Mouse (Mus musculus) E14TG2a.4 (cell line): ENCODE data around the gene Mlip.
A peak's percentile ranks its signal among the peaks of the same experiment; 100 is the strongest.

Experiments
- H3K27me3 ChIP-seq: 2 replicates; pipeline ENCODE4 v1.6.1; 2014; ENCODE audit warnings: low read length, control low read depth; ENCODE audit not compliant: insufficient read depth
- H3K36me3 ChIP-seq: 2 replicates; pipeline ENCODE4 v1.6.1; 2014; ENCODE audit warnings: low read length, control low read depth; ENCODE audit not compliant: insufficient read depth
- H3K4me1 ChIP-seq: replicated peaks from 2 replicates; pipeline ENCODE4 v1.6.1; 2014; ENCODE audit warnings: low read depth, low read length, control low read depth
- H3K4me3 ChIP-seq: replicated peaks from 2 replicates; pipeline ENCODE4 v1.5.1; 2014; ENCODE audit warnings: mild to moderate bottlenecking, low read length
- H3K9me3 ChIP-seq: 2 replicates; pipeline ENCODE4 v1.6.1; 2014; ENCODE audit warnings: low read length, control low read depth
- CTCF ChIP-seq: conservative IDR thresholded peaks from 2 replicates; pipeline ENCODE4 v1.5.1; 2014; ENCODE audit warnings: low read length
- NANOG ChIP-seq: IDR thresholded peaks from 2 replicates; pipeline ENCODE4 v1.6.1; 2014; ENCODE audit warnings: borderline replicate concordance, low read length, mixed read lengths
- POU5F1 ChIP-seq: IDR thresholded peaks from 2 replicates; pipeline ENCODE4 v1.6.1; 2014; ENCODE audit warnings: low read length, borderline replicate concordance

Mlip gene

DNA sequence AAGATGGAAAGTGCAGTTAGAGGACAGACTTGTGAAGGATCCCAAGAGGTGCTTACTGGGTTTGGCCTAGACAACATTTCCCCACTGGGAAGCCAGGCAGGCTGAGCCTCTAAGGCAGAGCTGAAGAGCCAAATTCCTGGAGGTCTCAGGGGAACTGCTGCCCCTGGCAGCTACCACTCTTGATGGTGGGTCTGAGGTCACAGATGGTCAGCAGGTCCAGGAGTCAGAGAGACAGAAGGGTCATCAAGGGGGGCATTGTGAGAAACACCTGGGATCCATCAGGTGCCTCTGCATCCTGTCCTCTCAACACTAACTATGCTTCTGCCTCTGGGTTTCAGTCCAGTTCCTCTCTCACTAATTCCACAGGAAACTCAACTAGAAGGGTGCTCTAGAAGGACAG lies 10.1 kb upstream of the Mlip start:
- H3K4me3 ChIP-seq: no peak overlapping the region
- no peak for TF ChIP-seq CTCF
- no peak for TF ChIP-seq POU5F1
- no peak for TF ChIP-seq NANOG
- H3K4me1 ChIP-seq: no peaks in the 10 kb centered on the region
- H3K27me3 ChIP-seq: no peaks in the 10 kb centered on the region
- H3K9me3 ChIP-seq: no peaks in the 10 kb centered on the region
- no peaks in the 10 kb centered on the region for H3K36me3 ChIP-seq

DNA sequence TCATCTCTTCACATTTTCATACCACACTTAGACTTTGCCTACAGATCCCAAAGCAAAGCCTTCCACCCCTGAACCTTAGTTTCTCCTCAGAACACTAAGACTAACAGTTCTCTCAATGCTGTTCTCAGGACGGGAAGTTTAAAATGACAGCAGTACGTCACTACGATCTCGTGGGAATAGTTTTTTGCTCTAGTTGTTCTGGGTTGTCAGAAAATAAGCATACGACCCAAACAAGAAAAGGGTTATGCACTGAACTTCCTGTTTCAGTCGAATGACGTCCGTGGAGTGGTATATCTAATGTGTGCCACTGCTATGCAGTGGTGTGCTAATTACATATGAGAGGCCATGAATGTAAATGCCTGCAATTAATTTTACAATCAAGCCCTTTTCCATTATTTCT lies 7.9 kb upstream of the Mlip start:
- Histone ChIP-seq H3K9me3 (no peaks in the 10 kb centered on the region), H3K4me3 (no peak overlapping the region), H3K4me1 (no peaks in the 10 kb centered on the region; the same call in 1 of the 2 replicates), H3K36me3 (no peaks in the 10 kb centered on the region), H3K27me3 (no peaks in the 10 kb centered on the region)
- no peak for TF ChIP-seq POU5F1
- TF ChIP-seq CTCF: no peak
- TF ChIP-seq NANOG: no peak

DNA sequence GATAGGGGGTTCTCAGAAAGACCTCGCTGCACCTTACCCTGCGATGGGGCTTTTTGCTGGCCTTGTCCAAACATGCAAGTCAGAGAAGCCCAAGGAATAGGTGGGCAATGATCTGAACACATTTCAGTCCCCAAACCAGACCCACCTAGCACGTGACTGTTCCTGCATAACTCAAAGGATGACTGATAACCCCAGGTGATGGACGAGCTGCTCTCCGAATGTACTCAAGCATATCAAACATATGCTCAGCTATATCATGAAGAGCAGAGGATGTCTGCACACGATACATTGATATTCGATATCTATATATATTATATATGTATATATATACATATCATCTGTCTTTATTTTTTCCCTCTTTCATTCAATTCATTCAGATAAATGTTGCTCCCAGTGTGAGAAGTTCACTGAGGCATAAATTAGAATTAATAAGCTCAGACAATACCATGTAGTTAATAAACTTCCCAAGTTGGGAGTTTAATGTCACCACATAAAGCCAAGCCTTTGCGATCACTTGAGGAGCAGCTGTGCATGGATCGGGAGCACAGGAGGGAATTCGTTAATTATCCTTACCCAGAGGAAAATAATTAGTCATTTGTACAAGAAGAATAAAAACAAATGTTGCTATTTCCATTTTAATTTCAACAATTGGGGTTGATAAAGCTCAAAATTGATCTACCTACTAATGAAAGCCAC lies 6.7 kb upstream of the Mlip start:
- no peaks in the 10 kb centered on the region; the same call in 1 of the 2 replicates for H3K4me1 ChIP-seq

DNA sequence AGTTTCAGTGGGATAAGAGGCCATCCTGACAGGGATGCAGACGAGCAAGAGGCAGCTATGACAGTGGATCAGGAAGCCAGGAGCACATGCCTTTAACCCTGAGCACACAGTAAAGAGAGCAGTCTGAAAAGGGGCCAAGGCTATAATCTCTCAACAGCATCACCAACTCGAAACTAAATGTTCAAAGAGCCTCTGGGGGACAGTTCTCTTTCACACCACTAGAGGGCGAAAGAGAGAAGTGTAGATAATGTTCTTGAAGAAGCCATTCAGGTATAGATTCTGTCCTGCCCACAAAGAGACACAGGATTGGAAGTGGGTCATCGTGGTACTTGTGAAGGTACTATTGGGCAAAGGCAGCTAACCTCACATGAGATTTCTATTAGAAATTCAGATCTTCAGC lies 1.2 kb upstream of the Mlip start:
- H3K9me3 ChIP-seq: no peaks in the 10 kb centered on the region
- no peak overlapping the region for H3K4me3 ChIP-seq

More for the DNA sequence above, 6.7 kb upstream of the Mlip start:
- H3K36me3 ChIP-seq: no peaks in the 10 kb centered on the region
- no peak overlapping the region for H3K4me3 ChIP-seq
- TF ChIP-seq POU5F1 (no peak), NANOG (no peak), CTCF (no peak)
- H3K27me3 ChIP-seq: no peaks in the 10 kb centered on the region
- H3K9me3 ChIP-seq: no peaks in the 10 kb centered on the region

DNA sequence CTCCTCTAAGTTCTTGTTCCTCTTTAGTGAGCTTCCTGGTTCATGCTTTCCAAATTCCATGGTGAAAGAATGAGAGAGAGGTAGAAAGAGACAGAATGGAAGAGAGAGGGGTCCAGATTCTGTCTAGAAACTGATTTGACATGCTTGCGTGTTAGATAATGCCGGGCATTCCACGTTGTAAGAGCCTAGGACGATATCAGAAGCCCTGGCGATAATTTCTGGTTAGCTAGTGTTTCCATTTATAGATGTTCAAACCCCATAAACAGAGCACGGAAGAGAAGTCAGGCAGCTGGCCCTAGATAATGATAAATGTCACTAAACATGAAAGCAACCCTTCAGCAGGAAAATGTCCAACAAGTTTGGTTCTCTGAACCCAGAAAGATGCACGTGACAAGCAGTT lies 5.1 kb downstream of the Mlip start:
- H3K27me3 ChIP-seq: no peaks in the 10 kb centered on the region
- H3K4me1 ChIP-seq: no peaks in the 10 kb centered on the region
- no peaks in the 10 kb centered on the region for H3K9me3 ChIP-seq
- H3K36me3 ChIP-seq: no peaks in the 10 kb centered on the region
- H3K4me3 ChIP-seq: no peak overlapping the region
- TF ChIP-seq NANOG (no peak), POU5F1 (no peak), CTCF (no peak)

More for the DNA sequence above, 1.2 kb upstream of the Mlip start:
- Histone ChIP-seq H3K27me3 (no peaks in the 10 kb centered on the region), H3K4me1 (no peaks in the 10 kb centered on the region; the same call in 1 of the 2 replicates), H3K36me3 (no peaks in the 10 kb centered on the region)
- TF ChIP-seq POU5F1: no peak
- TF ChIP-seq CTCF: peak; percentile 93

DNA sequence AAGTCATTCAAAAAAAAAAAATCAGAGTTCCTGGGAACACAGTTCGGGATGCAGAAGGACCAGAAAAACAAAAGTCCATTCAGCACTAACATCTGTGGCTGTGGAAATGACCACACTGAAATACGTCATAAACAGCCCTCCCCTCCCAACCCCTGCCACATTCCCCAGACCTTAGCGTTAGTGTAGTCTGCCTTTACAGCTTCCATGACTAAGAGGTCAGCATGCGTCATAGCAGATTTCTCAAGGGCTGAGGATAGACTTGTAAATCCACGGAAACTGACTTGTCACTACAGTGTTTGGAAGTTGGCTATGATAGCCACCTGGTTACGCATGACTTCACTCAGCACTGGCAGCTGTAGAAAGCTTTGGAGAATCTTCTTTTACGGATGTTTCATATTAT lies 8.5 kb downstream of the Mlip start:
- Histone ChIP-seq H3K9me3 (no peaks in the 10 kb centered on the region), H3K4me3 (no peak overlapping the region), H3K36me3 (no peaks in the 10 kb centered on the region), H3K27me3 (no peaks in the 10 kb centered on the region), H3K4me1 (no peaks in the 10 kb centered on the region)
- TF ChIP-seq CTCF: no peak
- TF ChIP-seq POU5F1: no peak
- TF ChIP-seq NANOG: no peak

DNA sequence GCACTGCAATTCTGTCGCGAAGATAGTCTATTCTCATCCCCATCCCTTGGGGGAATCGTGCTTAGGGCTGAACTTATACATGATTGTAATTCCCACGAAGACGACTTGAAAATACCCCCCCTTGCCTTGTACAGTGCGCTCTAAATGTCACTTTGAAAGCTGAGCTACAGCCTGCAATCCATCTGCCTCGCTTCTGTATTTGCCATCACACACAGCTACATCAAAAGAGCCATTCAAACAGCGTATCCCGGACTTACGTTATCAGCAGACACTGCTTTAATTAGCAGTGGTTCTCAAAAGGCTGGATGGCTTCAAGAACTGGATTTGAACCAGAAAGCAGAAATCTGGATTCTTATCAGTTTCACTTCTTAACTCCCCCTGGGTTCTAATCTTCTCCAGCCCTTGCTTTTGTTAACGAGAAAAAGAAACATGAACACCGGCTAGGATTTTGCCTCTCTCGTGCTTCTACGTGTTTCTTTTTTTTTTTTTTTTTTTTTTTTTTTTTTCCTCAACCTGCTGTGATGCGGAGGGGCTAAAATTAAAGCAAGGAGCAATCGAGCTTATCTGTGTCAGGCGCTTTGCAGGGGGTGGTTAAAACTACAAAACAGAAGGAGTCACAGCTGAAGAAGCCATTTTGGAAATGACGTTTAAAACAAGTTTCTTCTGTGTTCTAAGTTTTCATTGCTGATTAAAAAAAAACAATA lies 12.5 kb downstream of the Mlip start:
- no peaks in the 10 kb centered on the region for H3K9me3 ChIP-seq
- H3K4me3 ChIP-seq: no peak overlapping the region
- H3K36me3 ChIP-seq: no peaks in the 10 kb centered on the region
- no peak for TF ChIP-seq NANOG
- no peak for TF ChIP-seq CTCF
- no peak for TF ChIP-seq POU5F1
- no peaks in the 10 kb centered on the region for H3K27me3 ChIP-seq
- no peaks in the 10 kb centered on the region for H3K4me1 ChIP-seq

DNA sequence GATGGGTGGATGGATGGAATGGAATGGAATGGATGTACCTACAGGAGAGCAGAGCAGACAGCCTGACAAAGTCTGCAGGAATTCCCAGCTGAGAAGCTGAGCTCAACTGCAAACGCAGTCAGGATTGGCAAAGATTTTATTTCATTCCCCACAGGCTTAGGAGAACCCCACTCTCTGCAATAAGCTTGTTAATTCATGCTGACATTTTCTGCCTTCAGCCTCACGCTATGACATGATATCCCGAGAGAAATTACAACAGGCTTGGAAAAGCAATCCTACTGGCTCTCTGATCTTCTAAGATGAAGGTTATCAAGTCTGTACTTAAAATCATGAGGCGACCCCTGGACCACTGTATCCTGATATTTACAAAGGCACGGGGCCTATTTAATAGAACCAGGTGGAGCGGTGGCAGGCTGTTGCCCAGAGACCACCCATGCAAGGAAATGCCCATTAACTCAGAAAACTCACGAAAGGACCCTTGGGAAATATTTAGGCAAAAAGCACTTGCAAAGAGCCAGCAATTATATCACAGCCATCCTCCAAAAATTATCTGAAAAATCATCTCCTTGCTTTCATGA lies 13.1 kb downstream of the Mlip start:
- no peak overlapping the region for H3K4me3 ChIP-seq
- no peaks in the 10 kb centered on the region for H3K27me3 ChIP-seq
- no peak for TF ChIP-seq NANOG
- no peak for TF ChIP-seq POU5F1
- no peak for TF ChIP-seq CTCF
- H3K4me1 ChIP-seq: no peaks in the 10 kb centered on the region
- H3K9me3 ChIP-seq: no peaks in the 10 kb centered on the region
- H3K36me3 ChIP-seq: no peaks in the 10 kb centered on the region

DNA sequence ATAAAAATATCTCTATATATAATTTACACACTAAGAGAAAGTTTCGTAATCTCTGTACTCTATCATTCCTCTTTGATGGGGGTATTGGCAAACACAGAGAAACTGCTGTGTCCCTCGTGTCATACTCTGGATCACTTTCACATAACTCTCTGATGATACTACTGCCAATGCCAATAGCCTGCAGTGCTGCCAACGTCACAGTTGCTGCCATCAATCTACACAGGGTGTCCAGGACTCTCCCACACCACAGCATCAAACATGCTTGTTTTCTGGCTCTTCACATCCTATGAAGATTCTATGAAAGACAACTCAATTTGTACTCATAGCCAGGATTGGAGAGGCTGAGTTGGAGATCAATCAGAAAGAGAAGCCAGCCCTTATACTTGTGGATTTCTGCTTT lies 17.4 kb downstream of the Mlip start:
- Histone ChIP-seq H3K9me3 (no peaks in the 10 kb centered on the region), H3K36me3 (no peaks in the 10 kb centered on the region), H3K27me3 (no peaks in the 10 kb centered on the region), H3K4me3 (no peak overlapping the region), H3K4me1 (no peaks in the 10 kb centered on the region)
- TF ChIP-seq NANOG: no peak
- TF ChIP-seq CTCF: no peak
- no peak for TF ChIP-seq POU5F1
